Mouse (Mus musculus) heart, postnatal 0 days (tissue): ENCODE data around the gene Stard8. TPM values are rescaled to one million over a fixed set of nuclear protein-coding genes. Genes with fewer than 3 reads are reported as not detected.
A peak's percentile ranks its signal among the peaks of the same experiment; 100 is the strongest.

Experiments used
- ATAC-seq: fragments of 200-750 bp; cut with Nextera tagmentation; 2 replicates; pipeline ENCODE4 v1.8.0; 2017; ENCODE audit warnings: low read depth, moderate number of reproducible peaks, moderate library complexity; ENCODE audit not compliant: insufficient read depth
- DNase-seq: peaks from one replicate; pipeline ENCODE4 v3.0.0-alpha.2; 2016; ENCODE audit warnings: low spot score
- H3K27ac ChIP-seq: fragments of 300-500 bp; sonication (generic); 2 replicates; pipeline ENCODE4 v1.5.1; 2014; ENCODE audit warnings: low read depth, mild to moderate bottlenecking
- H3K27me3 ChIP-seq: fragments of 300-500 bp; sonication (generic); 2 replicates; pipeline ENCODE4 v1.6.1; 2014; ENCODE audit warnings: low read length, mixed read lengths; ENCODE audit not compliant: control insufficient read depth, insufficient read depth
- H3K36me3 ChIP-seq: fragments of 300-500 bp; sonication (generic); replicated peaks from 2 replicates; pipeline ENCODE4 v1.6.1; 2014; ENCODE audit warnings: low read length, mixed read lengths; ENCODE audit not compliant: control insufficient read depth, insufficient read depth
- H3K4me1 ChIP-seq: fragments of 300-500 bp; sonication (generic); 2 replicates; pipeline ENCODE4 v1.6.1; 2014; ENCODE audit warnings: antibody characterized with exemption; ENCODE audit not compliant: control insufficient read depth, insufficient read depth
- H3K4me2 ChIP-seq: fragments of 300-500 bp; sonication (generic); 2 replicates; pipeline ENCODE4 v1.6.1; 2014; ENCODE audit warnings: low read depth, mild to moderate bottlenecking, low read length, moderate library complexity
- H3K4me3 ChIP-seq: fragments of 300-500 bp; sonication (generic); 2 replicates; pipeline ENCODE4 v1.5.1; 2014; ENCODE audit warnings: low read depth, low read length
- H3K9ac ChIP-seq: fragments of 300-500 bp; sonication (generic); replicated peaks from 2 replicates; pipeline ENCODE4 v1.6.1; 2014; ENCODE audit warnings: low read depth, low read length, mixed read lengths
- H3K9me3 ChIP-seq: fragments of 300-500 bp; sonication (generic); replicated peaks from 2 replicates; pipeline ENCODE4 v1.6.1; 2016; ENCODE audit warnings: low read length; ENCODE audit not compliant: control insufficient read depth
- CTCF ChIP-seq: IDR thresholded peaks from 2 replicates; pipeline ENCODE4 v1.5.1; 2016; ENCODE audit warnings: antibody characterized with exemption, control low read depth, low read depth
- EP300 ChIP-seq: IDR thresholded peaks from 2 replicates; pipeline ENCODE4 v1.6.1; 2016; ENCODE audit warnings: antibody characterized with exemption, low read depth
- WGBS: fragments of 180-500 bp; shearing (Covaris S2); extraction: QIAGEN DNeasy Blood & Tissue Kit; methylation state at CpG from one replicate; pipeline ENCODE4 v1.1.7; 2014; 5-methylcytosine and 5-hydroxymethylcytosine counted together
- polyA plus RNA-seq: library from polyadenylated mRNA; unstranded; fragments of >200 nt; fragmentation: Nextera tagmentation; extraction: Ambion mirVana; gene quantifications from 2 replicates; pipeline ENCODE4 v1.2.1, GENCODE M21; 2015
- total RNA-seq: library from RNA; depleted of rRNA; stranded (reverse); fragments of >200 nt; gene quantifications from 2 replicates; pipeline ENCODE4 v1.2.3, GENCODE M21; 2014; ENCODE audit warnings: low replicate concordance

Stard8 gene
- total and polyA plus RNA-seq, 2 experiments from 2014 or later = 14.5 to 42.0 TPM

DNA sequence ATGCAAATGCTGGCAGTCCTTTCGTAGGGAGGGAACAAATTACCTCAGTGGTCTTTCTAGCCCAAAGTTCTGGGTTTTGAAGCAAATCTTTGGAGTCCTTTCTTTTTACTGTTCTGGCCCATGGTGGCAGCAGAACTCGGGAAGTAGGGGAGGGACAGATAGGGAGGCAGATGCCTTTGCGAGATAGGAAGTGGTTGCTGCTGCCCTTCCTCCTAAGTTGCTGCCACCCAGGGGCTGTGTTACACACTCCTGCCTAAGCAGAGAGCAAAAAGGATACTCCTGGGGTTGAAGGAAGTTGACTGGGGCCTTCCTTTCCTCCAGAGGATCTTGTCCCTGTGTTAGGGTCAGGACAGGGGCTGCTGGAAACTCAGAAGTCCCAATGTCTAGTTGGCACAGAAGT lies 32.4 kb downstream of the Stard8 start:
- H3K27ac ChIP-seq = no peak overlapping the region
- H3K27me3 ChIP-seq = no peaks in the 10 kb centered on the region
- TF ChIP-seq CTCF (no peak), EP300 (no peak)
- H3K9me3 ChIP-seq = no peaks in the 10 kb centered on the region
- no peaks in the 10 kb centered on the region for H3K4me1 ChIP-seq
- no peaks in the 10 kb centered on the region for H3K36me3 ChIP-seq
- 43% methylated on average over 3 of the region's 3 CpGs for WGBS
- H3K4me2 ChIP-seq = no peak overlapping the region
- H3K4me3 ChIP-seq = no peak overlapping the region
- no peak overlapping the region for H3K9ac ChIP-seq
- DNase-seq (no peak), ATAC-seq (no peak)

DNA sequence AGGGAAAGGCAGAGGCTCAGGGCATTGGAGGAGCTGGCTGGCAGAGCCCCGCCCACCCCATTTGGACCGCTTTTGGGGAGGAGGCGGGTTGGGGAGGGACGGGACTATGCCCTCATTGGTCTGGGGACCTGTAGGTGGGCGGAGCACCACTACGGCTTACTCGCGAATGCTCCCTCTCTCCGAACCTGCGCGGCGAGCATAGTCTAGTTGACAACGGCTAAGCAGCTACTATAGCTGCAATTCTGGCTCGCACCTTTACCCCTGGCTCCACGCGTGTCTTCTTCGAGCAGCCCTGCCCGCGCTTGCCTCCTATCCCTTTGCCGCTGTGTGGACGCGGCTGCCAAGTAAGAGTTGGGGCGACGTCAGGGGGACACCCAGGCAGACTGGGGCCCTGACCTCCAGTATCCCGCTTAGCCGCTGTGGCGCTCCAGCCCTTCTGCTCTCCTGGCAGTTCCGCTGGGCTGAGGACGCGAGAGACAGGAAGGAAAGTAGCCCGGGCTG lies 39.5 kb downstream of the Stard8 start:
- ATAC-seq (peak; percentile 96), DNase-seq (peak; percentile 70)
- no peak for TF ChIP-seq CTCF
- Histone ChIP-seq H3K9me3 (no peaks in the 10 kb centered on the region), H3K27ac (peak overlapping the region; percentile 85), H3K4me1 (peaks cover 9% of the 10 kb centered on the region; the same call in 1 of the 2 replicates), H3K4me3 (peak overlapping the region; percentile 62), H3K36me3 (no peaks in the 10 kb centered on the region), H3K9ac (peak overlapping the region; percentile 76), H3K27me3 (no peaks in the 10 kb centered on the region), H3K4me2 (peak overlapping the region; percentile 81)
- WGBS = 20% methylated on average over 31 of the region's 31 CpGs

- DNase-seq = no peak
- ATAC-seq = no peak
- peak overlapping the region; percentile 62 for H3K4me3 ChIP-seq
- no peaks in the 10 kb centered on the region for H3K36me3 ChIP-seq
- peak overlapping the region; percentile 76 for H3K9ac ChIP-seq
- TF ChIP-seq CTCF (no peak), EP300 (no peak)
- H3K9me3 ChIP-seq = no peaks in the 10 kb centered on the region
- H3K27ac ChIP-seq = peak overlapping the region; percentile 85
- WGBS = 31% methylated on average over 6 of the region's 6 CpGs
- H3K4me2 ChIP-seq = peak overlapping the region; percentile 81
- peaks cover 13% of the 10 kb centered on the region; the same call in 1 of the 2 replicates for H3K4me1 ChIP-seq
- no peaks in the 10 kb centered on the region for H3K27me3 ChIP-seq
Observed at GRCm38 (mm10) chrX:99043275-99043674, 40.2 kb downstream of the Stard8 start.

DNA sequence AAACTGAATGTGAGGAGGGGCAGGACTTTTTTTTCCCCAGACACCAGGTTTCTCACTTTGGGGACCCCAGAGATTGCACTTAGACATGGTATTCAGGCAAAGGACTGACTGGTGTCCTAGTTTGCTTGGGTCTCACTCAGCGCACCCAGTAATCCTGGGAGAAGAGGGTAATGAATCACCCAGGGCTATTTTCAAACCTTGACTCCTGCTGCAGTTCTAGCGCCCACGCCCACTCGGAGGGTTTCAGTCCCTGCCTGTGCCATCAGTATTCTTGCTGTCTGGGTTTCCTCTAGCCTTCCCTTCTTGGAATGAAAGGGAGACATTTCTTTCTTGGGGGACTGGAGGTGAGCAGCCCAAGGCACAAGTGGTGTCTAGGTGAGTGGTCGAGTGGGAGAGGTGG lies 40.7 kb downstream of the Stard8 start:
- 46% methylated on average over 5 of the region's 5 CpGs for WGBS
- Histone ChIP-seq H3K27ac (0 out of 2 replicates have a peak overlapping the region, but pooled peaks have one; percentile 85), H3K9ac (no peak overlapping the region; the same call in 1 of the 2 replicates)

DNA sequence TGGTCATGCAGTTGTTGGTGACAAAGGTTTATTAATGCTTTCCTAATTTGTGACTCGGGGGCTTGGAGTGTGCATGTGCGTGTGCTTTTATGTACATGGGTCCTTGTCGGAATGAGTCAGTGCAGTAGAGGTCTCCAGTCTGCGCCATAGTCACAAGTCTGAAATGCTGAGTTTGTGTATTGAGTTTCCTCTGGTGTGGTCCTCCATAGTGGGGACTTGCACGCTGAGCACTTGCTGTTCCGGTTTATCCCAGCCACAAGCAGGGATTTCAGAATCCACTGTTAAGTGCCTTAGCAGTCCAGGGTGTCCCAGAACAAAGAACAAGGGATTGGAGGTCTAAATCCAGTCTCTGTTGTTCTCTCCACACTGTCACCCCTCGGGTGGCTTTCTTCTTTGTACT lies 42.3 kb downstream of the Stard8 start:
- 57% methylated on average over 7 of the region's 7 CpGs for WGBS
- Histone ChIP-seq H3K4me3 (no peak overlapping the region), H3K27ac (peak overlapping the region; percentile 79), H3K27me3 (no peaks in the 10 kb centered on the region), H3K9ac (no peak overlapping the region), H3K9me3 (no peaks in the 10 kb centered on the region), H3K4me2 (peak overlapping the region; percentile 81), H3K4me1 (peaks cover 28% of the 10 kb centered on the region), H3K36me3 (no peaks in the 10 kb centered on the region)
- ATAC-seq (no peak), DNase-seq (no peak)
- no peak for TF ChIP-seq EP300
- no peak for TF ChIP-seq CTCF

More for the DNA sequence above, 40.7 kb downstream of the Stard8 start:
- no peaks in the 10 kb centered on the region for H3K27me3 ChIP-seq
- DNase-seq (no peak), ATAC-seq (no peak)
- H3K4me2 ChIP-seq = peak overlapping the region; percentile 81
- peaks cover 14% of the 10 kb centered on the region for H3K4me1 ChIP-seq
- no peaks in the 10 kb centered on the region for H3K36me3 ChIP-seq
- peak overlapping the region; percentile 62 for H3K4me3 ChIP-seq
- TF ChIP-seq CTCF = no peak
- no peak for TF ChIP-seq EP300
- H3K9me3 ChIP-seq = no peaks in the 10 kb centered on the region

GRCm38 (mm10) chrX:99046360-99047055 lies 43.5 kb downstream of the Stard8 start:
- Histone ChIP-seq H3K9ac (no peak overlapping the region), H3K4me2 (peak overlapping the region; percentile 21), H3K27me3 (no peaks in the 10 kb centered on the region), H3K27ac (peak overlapping the region; percentile 79), H3K9me3 (no peaks in the 10 kb centered on the region), H3K4me1 (peaks cover 31% of the 10 kb centered on the region), H3K36me3 (no peaks in the 10 kb centered on the region), H3K4me3 (no peak overlapping the region)
- 47% methylated on average over 5 of the region's 5 CpGs for WGBS
- DNase-seq = no peak
- TF ChIP-seq EP300 (no peak), CTCF (no peak)
- ATAC-seq = no peak
